Mouse (Mus musculus) frontal cortex, postnatal 25 days (tissue): ENCODE measurements around the gene Pcdh7.

ENCODE experiments used
- DNase-seq, 2 experiments: peaks; one replicate each; pipeline ENCODE4 v3.0.0; 2022; ENCODE audit warnings: low spot score in 2 of 2

Gene Pcdh7

DNA sequence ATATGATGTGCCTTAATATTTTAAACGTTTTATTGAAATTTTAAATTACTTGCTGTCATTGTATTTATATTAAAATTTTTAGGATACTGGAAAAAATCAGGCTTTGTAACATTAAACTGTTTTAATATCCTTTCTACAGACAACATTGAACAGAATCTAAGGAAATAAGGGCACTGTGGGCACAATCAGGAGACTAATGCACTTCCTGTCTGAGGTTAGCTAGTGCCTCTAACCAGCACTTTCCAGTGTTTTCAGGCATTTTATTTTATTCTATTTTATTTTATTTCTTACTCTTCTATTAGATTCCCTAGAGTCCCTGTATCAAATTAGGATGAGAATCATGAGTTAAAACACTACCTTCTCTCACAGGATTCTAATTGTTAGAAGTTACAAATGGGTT, 28.1 kb downstream of the Pcdh7 start:
- DNase-seq: no peak

DNA sequence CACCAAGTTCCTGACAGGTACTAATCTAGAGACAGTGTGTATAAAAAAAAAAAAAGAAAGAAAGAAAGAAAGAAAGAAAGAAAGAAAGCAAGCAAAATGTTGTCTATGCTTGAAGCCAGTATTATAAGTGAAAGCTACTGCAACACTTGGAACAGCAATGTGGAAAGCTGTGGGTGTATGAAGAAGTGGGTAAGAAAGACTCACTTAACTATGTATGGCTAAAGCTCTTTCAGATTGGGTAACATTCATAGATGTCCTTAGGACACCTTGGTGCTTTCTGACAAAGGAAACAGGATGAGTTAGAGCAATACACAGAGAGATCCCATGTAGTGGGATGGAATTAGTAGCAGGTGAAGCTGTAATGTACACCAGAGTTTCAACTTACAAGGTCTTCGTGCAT, 32.6 kb downstream of the Pcdh7 start:
- no peak for DNase-seq

DNA sequence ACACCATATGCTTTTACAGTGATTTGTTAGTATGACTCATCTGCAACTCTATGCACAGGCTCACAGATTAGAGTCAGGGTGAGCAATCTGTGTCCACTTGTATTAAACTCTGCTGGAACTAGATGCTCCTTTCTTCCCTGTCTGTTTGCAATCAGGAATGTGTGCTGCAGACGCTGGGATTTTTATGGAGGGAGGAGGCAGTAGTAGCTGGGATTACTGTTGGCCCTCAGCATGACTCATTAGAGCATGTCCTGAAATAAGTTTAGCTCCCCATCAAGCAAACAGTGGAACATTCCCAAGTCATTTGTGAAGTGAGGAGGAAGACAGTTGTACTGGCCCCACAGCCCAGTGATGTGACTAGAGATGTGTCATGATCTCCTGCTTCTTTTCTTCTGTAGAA, 38.0 kb downstream of the Pcdh7 start:
- DNase-seq: no peak

DNA sequence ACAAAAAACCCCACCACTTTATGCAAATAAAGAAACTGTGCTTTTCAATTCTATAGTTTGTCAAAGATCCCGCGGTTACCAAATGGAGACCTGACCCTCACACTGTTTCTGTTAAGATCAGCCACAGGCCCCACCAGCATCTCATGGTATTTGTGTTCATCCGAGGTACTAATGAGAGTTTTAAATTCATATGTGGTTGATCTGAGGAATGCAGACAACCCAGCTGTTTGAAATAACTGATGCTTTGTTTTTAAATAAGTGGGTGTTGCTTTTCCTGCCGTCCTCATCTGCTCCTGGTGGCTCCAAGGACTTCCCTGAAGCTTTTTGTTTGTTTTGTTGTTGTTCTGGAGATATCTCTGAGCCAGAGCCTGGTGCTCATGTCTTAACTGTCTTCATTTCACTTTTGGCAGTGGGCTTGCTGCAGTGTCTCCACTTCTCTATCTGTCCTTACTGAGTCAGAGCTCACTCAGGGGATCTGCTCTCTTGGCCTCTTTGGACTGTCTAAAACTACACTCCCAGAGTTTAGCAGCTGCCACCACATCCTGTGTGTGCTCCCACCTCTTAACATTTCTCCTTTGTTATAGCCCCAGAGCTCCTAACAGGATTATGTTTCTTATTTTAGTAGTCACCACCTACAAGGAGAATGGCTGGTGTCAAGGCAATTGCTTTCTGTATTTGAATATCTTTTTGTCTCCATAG, 39.1 kb downstream of the Pcdh7 start:
- no peak for DNase-seq

DNA sequence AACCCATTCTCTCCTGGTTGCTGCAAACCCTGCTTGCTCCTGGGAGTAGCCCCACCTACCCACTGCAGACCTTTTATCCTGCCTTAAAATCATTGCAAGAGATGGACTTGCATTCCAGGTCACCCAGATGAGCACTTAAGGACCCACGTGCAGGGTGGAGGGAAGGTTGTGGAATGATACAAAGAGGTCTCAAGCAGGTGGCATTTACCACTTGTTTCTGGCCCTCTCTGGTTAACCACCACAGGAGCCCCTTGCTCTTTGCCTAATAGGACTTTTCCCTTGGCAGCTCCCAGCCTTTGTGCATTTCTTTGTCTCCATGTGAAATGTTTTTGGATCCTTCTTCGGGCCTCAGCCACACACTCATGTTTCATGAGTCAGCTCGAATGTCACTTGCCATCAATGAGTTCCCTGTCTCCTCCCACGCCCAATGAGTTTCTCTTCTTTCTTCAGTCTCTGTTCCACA, 39.7 kb downstream of the Pcdh7 start:
- DNase-seq: no peak

DNA sequence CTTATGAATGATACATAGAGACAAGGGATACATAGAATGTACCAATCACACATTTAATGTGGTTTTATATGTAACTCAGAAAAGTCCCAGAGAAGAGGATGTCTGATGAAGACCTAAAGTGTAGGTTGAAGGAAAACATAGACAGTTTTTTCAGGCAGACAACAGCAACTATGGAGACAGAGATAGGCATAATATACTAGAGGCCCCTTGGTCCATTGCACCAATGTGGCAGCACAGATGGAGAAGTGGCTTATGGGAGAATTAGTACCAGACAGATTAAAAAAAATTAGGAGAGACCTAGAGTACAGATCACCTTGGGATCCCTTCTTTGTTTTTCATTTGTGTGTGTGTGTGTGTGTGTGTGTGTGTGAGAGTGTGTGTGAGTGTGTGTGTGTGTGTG, 41.2 kb downstream of the Pcdh7 start:
- DNase-seq: no peak

DNA sequence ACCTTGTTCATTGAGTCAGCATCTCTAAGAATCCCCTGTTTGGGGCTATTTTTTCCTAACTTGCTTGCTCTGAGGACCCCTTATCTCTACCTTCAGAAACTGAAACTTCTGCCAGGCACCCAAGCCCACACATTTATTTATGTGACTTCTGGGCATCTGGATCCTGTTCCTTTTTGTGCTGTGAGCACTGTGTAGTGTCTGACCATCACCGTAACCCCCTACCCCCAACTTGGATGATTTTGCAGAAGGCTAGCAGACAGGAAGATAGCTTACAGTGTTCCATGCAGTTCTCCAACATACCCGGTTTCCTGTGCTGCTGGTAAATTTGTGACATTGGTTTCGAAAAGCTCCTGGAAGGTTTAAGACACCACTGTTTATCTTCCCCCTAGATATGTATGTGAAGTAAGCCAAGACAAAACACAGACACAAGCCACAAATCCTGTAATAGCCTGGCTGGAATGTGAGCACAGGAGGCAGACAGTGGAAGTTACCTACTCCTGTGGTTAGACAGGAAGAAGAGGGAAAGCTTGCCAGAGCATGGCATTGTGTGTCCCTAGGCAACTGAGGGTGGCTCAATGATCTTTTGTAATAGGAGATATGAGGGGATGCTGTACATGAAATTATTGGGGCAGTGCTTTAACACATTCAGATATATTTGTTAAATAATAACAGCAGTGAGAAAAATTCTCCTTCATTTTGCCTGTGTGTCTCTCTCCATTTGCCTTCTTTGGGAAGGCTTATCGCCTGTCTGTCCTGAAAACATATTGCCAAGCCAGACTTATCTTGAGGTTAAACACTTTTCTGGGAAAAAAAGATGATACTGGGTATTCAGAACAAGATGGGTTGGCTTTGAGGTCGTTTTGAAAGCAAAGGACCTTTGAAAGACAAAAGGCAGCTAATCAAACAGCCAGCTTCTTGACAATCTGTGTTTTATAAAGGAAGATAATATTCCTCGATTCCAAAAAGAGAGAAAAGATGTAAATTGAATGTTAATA, 42.6 kb downstream of the Pcdh7 start:
- DNase-seq: no peak

DNA sequence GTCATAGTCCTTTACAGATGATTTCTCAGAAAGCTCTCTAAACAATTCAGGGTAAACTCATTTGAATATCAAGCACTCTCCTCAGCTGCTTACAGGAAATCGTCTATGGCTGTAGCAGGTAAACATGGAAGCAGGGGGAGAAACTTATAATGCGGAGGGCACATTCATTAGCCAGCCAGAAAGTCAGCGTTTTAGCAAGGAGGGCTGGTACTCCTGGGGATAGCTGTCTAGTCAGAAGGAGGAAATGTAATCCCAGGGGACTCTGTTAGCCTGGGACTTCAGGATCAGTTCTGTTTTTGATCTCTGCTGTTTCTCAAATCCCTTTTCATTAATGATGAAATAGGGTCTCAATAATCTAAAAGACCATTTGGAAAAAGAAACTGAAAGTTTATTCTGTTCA, 47.6 kb downstream of the Pcdh7 start:
- DNase-seq: no peak

DNA sequence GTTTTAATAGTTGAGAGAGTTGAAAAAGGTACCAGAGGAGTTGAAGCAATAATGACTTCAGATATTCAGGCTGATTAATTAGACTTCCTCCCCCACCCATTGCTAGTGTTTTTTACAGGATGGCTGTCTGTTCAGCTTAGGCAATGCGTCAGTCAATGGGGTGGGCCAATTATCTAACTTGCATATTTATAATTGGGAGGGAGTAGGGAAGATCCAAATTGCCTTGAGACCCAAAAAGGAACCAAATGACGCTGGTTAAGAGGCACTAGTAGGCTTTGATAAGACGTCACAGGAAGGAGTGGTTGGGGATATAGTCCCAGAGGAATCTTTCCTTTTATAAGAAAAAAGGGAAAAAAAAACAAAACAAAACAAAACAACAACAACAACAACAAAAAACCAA, 49.6 kb downstream of the Pcdh7 start:
- DNase-seq: no peak

DNA sequence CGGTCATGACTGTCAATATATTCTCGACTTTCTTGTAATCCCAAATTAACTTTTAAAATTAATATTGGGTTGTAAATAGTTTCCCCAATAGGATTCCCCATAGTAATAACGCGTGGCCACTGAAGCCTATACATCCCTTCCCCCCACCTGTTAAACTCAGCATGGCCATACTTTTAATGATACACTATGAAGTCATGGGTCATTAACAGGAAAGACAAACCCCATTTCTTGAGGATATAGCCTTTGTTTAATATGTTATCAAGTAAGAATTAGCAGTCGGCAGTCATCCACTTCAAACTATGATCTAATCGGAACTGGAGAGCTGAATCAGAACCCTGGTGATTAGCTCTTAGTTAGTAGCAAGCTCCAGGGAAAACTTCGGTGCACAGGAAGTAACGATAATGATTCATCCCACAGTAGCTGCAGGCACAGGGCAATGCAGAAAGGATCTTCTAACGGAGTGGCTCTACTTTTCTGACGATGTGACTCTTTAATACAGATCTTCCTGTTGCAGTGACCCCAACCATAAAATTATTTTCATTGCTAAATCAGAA, 50.8 kb downstream of the Pcdh7 start:
- no peak for DNase-seq

DNA sequence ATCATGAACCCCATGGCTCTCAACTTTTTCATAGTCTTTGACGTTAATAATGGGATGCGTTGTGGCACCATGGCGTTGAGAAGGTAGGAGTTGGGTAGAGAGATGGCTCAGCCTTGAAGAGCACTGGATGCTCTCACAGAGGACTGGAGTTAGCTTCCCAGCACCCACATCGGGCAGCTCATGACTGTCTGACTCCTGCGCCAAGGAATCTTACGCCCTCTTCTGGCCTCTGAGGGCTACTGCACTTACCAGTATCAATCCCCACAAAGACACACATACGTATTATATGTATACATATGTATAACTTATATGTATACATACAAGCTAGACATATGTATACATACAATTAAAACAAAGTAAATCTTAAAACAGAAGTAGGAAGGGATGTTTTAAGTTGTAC, 51.9 kb downstream of the Pcdh7 start:
- DNase-seq: no peak

DNA sequence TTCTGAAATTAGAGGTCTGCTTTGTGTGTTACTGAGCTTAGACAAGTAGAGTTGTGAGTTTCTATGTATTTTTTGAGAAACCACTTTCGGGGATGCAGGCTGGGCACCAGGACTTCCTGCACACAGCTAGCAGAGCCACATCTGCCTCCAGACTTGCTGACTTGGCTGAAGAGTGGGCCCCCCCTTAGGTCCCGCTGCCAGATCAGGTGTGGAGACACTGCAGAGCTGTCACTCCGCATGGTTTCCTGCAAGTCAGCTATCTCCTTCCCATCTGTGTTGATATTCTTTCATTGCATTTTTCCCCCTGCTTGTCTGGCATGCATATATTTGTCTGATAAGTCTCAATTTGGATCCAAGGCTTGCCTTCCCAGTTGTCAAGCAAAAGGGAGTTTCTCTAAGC, 52.6 kb downstream of the Pcdh7 start:
- DNase-seq: no peak

DNA sequence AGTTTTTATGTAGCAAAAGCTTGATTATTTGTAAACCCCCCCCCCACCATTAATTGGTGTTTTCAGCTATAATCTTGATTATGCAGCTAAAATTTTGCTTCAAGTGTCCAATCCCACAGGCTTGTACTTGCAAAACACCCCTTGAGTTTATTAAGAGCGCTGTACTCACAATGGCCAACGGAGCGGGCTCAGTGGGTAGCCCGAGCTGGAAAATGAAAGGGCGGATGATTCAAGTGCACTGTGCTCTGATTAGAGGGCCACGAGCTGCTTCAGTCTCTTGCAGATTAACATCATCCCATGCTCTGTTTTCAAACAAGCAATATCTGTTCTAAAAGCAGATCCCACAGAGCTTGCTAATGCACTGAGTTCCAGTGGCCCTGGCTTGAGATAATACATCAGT, 53.4 kb downstream of the Pcdh7 start:
- no peak for DNase-seq

DNA sequence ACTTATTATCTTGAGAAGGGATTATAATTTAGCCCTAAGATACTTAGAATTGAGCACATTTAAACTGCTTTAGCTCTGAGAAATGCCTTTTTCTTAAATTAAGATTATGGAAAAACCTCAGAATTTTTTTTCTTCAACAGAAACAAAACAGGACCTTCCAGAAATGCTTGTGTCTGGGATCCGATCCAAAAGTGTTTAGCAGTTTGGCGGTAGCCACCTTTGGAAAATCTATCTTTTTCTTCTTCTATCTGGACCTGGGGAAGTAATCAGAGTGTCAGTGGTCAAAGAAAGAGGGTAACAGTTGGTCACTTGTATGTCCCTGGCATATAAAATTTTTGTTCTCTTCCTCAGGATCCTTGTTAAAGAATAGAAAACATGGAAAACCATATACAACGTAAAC, 54.9 kb downstream of the Pcdh7 start:
- no peak for DNase-seq

DNA sequence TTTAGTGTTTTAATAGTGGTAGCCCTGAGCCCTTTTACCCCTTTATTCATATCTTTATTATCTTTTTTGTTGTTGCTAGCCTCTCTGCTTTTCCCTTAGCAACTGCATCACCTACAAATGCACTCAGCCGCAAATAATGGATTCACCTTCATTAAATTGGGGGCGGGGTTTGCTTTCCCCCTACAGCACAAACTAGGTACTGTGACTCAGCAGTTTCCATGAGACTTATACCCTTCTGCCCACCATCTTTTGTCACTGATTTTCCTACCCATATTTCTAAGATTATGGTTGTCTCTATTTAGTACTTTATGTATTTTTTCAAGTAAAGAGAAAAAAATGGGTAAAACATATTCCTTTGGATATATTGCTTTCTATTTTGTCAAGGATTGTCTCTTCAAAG, 56.7 kb downstream of the Pcdh7 start:
- DNase-seq: no peak

DNA sequence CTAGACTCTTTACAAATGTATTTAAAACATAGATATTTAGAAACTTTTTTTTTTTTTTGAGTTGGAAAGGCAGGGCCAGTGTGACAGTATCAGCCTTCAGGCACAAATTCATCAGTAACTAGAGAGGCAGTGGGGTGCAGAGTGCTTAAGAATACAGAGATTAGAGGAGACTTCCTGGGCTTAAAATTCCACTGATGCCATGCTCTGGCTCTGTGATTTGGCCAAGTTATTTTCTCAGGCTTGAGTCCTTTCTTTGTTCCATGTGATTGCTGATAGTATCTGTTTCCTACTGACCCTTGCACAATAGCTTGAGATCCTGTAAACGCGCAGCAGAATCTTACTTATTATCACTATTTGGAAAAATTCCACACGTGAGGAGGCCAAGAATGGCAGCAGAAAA, 60.3 kb downstream of the Pcdh7 start:
- DNase-seq: no peak

DNA sequence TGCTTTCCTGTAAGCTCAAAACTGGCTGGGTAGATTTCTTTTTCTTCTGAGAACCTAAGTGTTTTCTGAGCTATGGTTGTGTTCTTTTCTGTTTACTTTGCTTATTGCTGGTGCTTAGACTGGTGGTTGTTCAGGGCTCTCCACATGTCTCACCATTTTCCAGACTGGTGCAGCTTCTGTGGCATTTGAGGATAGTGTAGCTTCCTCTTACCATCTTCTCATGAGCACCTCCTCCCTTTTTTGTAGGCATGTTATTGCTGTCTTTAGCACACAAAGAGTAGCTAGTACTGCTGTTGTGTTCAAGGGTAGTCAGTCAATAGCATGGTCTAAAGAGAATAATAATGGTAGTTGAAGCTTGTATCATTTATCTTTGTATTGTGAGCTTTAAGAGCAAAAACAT, 62.2 kb downstream of the Pcdh7 start:
- no peak for DNase-seq

DNA sequence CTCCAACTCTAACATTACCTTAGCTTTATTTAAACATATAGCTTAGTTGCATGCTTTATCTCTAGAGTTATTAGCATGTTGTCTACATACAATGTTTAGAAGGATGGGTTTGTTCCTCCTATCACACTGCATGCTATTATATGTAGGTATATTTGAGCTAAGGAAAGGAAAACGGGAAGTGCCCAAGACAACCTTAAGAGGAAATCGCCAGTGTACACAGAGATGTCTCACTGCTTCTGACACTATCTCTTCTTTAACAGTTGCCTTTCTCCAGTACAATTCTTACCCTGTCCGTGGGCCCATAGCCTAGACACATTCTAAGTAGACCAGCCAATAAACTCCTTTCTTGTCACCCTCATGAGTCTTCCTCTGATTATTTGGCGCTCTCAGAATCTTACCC, 62.8 kb downstream of the Pcdh7 start:
- DNase-seq: no peak

DNA sequence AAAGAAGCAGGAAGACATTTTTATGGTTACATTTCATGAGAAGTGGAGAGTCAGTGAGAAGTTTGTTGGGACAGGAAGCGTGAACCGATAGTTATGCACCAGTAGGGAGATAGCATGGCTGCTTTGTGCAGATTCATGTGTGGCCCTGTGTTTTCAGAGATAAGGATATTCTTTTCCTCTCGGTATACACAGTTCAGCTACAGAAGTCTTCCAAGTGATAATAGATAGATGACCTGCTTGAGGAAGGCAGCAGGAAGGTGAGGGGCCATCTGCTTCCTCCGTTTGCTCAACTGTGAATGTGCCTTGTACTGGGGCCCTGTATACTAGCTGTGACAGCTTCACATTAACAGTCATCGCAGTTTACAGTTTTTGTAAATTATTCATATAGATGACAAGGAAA, 64.2 kb downstream of the Pcdh7 start:
- no peak for DNase-seq

DNA sequence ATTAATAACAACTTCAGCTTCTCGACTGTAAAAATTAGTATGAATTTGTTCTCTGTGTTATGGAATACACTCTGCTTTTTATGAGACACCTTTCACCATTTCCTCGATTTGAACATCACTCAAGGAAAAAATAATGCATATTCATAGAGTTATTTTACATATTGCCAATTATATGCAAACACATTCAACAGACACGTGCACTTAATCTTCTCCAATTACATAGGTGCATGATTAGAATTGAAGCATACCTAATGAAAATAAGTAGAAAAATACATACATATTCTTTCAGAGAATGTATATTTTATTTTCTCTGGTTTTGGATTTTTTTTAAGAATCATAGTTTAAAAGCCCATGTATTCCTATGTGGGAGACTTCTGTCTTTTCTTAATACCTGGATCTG, 64.8 kb downstream of the Pcdh7 start:
- DNase-seq: no peak

DNA sequence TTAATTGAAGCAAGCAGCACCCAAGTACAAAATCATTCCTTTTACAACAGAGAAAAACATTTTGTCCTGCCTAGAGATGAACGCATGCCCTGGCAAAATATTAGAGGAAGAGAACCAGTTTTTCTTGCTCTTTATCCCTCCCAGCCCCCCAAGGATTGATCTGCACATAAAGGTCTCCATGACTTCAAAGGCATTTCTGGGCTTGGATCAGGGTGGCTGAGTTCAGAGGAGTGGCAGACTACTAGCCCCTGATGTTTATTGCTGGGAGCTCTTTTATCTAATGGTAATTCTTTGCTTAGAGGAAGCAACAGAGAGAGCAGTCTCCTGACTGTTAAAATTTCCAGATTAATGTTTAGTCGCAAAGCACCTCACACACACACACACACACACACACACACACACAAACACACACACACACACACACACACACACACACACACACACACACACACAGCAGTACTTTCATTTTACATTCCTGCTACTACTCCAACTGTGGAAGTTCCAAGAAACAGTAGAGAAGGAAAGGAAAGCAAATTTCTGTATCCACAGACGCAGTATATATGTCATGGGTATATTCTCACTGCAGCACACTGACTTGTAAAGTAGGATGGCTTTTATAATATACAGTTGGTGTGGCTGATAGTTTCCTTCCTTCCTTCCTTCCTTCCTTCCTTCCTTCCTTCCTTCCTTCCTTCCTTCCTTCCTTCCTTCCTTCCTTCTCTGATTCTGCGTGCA, 71.2 kb downstream of the Pcdh7 start:
- no peak for DNase-seq

DNA sequence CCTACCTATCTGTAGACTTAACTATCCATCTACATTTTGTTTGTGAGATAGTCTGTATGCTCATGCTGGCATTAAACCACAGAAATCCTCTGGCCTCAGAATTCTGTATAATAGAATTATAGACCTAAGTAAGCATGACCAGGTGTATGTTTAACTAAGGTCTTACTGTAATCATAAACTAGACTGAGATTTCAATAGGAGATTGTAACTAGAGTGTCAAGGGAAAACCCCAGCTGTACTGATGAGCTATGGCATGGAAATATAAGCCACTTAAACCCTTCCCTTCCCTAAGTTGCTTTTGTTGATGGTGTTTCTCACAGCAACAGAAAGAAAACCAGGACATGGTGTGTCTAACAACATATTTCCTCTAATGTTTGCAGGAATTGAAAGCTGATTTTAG, 78.6 kb downstream of the Pcdh7 start:
- DNase-seq: no peak
